Comparison of ENCODE assay signal across 9 mouse cellular contexts in genomic region chr7:129680534-129681210, GRCm38 (mm10).
A peak's percentile ranks its signal among the peaks of the same experiment; 100 is the strongest.
DNase-seq lines count a peak whose midpoint lies in the region; ATAC-seq lines count a peak whose summit lies in the region.
"Had no signal": no experiment of that assay in that cellular context is flagged by ENCODE, and none has a peak within 500 bp of the region (broad histone marks: within the 10 kb centered on the region; RNA-seq: fewer than 3 reads in every experiment).

No protein-coding gene starts in this region.

- peak; percentile 61 to 68 for DNase-seq in cerebellum, postnatal 10 days
- no peak for DNase-seq in cerebellum, postnatal 4 days (ENCODE audit: low spot score in 2 of 2)
- DNase-seq in ovary, postnatal 14 days (ENCODE audit: low spot score): peak; percentile 35
- no peak for DNase-seq in ovary, postnatal 10 days (ENCODE audit: low spot score)
- DNase-seq in embryonic facial prominence, embryonic 11.5 days (ENCODE audit: low spot score): peak; percentile 77
- peak; percentile 82 for DNase-seq in limb, embryonic 11.5 days (ENCODE audit: low spot score)
- DNase-seq in retina, embryonic 14.5 days (ENCODE audit: low spot score): peak; percentile 57
- no peak for DNase-seq in T-cell, adult 2 months (ENCODE audit: low spot score)

- H3K27ac ChIP-seq in embryonic facial prominence, embryonic 11.5 days (replicated peaks; ENCODE audit: low read depth, low read length): no peak overlapping the region
- H3K27ac ChIP-seq in limb, embryonic 11.5 days (replicated peaks; ENCODE audit: low read depth, low read length): no peak overlapping the region

- H3K9me3 ChIP-seq in embryonic facial prominence, embryonic 11.5 days (replicated peaks; ENCODE audit: control insufficient read depth, low read length): no peaks in the 10 kb centered on the region
- H3K9me3 ChIP-seq in limb, embryonic 11.5 days (ENCODE audit: control insufficient read depth, low read length): no peaks in the 10 kb centered on the region

- WGBS in embryonic facial prominence, embryonic 11.5 days: 64% methylated on average over 10 of the region's 10 CpGs
- WGBS in limb, embryonic 11.5 days: 13% methylated on average over 10 of the region's 10 CpGs

- no peaks in the 10 kb centered on the region for H3K36me3 ChIP-seq in embryonic facial prominence, embryonic 11.5 days (replicated peaks; ENCODE audit: control insufficient read depth, insufficient read depth, low read depth, low read length)
- no peaks in the 10 kb centered on the region for H3K36me3 ChIP-seq in limb, embryonic 11.5 days (ENCODE audit: control insufficient read depth, insufficient read depth, low read length)
- H3K36me3 ChIP-seq: G1E had no signal

- no peak overlapping the region for H3K9ac ChIP-seq in embryonic facial prominence, embryonic 11.5 days (replicated peaks; ENCODE audit: low read length)
- H3K9ac ChIP-seq in limb, embryonic 11.5 days (ENCODE audit: low read length): no peak overlapping the region

- ATAC-seq in embryonic facial prominence, embryonic 11.5 days (replicated peaks; ENCODE audit: insufficient number of reproducible peaks, low FRiP score, low TSS enrichment, low read depth): 0 out of 2 replicates have a peak, but pooled peaks have one; percentile 41
- no peak for ATAC-seq in limb, embryonic 11.5 days (ENCODE audit: insufficient number of reproducible peaks, low FRiP score, low TSS enrichment, low read depth)

- no peak overlapping the region for H3K4me3 ChIP-seq in embryonic facial prominence, embryonic 11.5 days (ENCODE audit: low read depth, low read length)
- no peak overlapping the region for H3K4me3 ChIP-seq in limb, embryonic 11.5 days (ENCODE audit: low read depth, low read length)

- H3K27me3 ChIP-seq in embryonic facial prominence, embryonic 11.5 days (ENCODE audit: control insufficient read depth, insufficient read depth, low read length): no peaks in the 10 kb centered on the region
- no peaks in the 10 kb centered on the region for H3K27me3 ChIP-seq in limb, embryonic 11.5 days (ENCODE audit: control insufficient read depth, insufficient read depth, low read length)

- no peaks in the 10 kb centered on the region for H3K4me1 ChIP-seq in embryonic facial prominence, embryonic 11.5 days (ENCODE audit: control insufficient read depth, insufficient read depth, low read length)
- peaks cover 26% of the 10 kb centered on the region for H3K4me1 ChIP-seq in limb, embryonic 11.5 days (ENCODE audit: control insufficient read depth, insufficient read depth, low read length)

- H3K4me2 ChIP-seq in embryonic facial prominence, embryonic 11.5 days (ENCODE audit: low read depth, low read length): no peak overlapping the region
- H3K4me2 ChIP-seq in limb, embryonic 11.5 days (ENCODE audit: low read depth, severe bottlenecking): no peak overlapping the region

Comparison
In these comparisons a context has a peak if more than half of its experiments do, and no peak if none do; other contexts are left out.
1. DNase-seq: peak in cerebellum, postnatal 10 days (2 of 2), ovary, postnatal 14 days (single experiment), embryonic facial prominence, embryonic 11.5 days (single experiment), limb, embryonic 11.5 days (single experiment) and retina, embryonic 14.5 days (single experiment); none in cerebellum, postnatal 4 days (0 of 2), ovary, postnatal 10 days (single experiment) and T-cell, adult 2 months (single experiment).